Mouse (Mus musculus) adrenal gland, adult 2 months (tissue): ENCODE results near the gene Fus. TPM values are rescaled to one million over a fixed set of nuclear protein-coding genes. Genes with fewer than 3 reads are reported as not detected.

Source experiments
- DNase-seq: peaks from one replicate; pipeline ENCODE4 v3.0.0; 2021
- polyA plus RNA-seq: library from polyadenylated mRNA; depleted of rRNA; stranded (reverse); fragments of >200 nt; gene quantifications from 2 replicates; pipeline ENCODE4 v1.2.3, GENCODE M21; 2012
- total RNA-seq, 2 experiments: library from RNA; stranded (reverse); gene quantifications; 2 replicates each; pipeline ENCODE4 v1.2.3; 2021

The Fus gene
- total and polyA plus RNA-seq, 3 experiments: 139 to 229 (median 176) TPM

GRCm38 (mm10) chr7:127944614-127945013 is 22.6 kb upstream of the Fus start:
- DNase-seq: peak; percentile 49

DNA sequence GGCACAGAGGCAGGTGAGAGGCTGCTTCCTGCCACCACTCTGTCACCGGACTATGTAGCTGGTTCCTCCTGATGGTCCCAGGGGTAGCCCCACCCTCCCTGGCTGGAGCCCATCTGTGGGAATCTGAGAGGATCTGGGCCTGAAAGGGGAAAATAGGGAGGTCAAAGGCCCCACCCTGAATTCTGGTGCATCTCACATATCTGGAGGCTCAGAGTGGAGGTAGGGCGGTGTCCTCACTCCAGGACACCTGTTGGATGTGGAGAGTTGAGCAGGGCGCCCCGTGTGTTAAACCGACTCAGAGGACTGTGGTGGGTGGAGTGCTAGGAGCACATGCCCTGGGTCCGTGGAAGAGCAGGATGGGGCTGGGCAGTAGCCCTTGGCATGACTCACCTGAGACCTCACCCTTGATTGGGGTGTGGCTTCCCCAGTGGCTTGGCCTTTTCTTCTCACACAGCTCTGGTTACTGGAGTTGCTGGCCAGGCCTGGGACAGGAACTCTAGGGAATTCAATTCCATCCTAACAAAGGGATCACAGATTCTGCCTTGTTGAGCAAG is 20.7 kb upstream of the Fus start, which contains the start of gene Prss36:
Gene Prss36 (minus strand): TSS at position 256 of the 554 bp plus-strand sequence.
- no peak for DNase-seq

DNA sequence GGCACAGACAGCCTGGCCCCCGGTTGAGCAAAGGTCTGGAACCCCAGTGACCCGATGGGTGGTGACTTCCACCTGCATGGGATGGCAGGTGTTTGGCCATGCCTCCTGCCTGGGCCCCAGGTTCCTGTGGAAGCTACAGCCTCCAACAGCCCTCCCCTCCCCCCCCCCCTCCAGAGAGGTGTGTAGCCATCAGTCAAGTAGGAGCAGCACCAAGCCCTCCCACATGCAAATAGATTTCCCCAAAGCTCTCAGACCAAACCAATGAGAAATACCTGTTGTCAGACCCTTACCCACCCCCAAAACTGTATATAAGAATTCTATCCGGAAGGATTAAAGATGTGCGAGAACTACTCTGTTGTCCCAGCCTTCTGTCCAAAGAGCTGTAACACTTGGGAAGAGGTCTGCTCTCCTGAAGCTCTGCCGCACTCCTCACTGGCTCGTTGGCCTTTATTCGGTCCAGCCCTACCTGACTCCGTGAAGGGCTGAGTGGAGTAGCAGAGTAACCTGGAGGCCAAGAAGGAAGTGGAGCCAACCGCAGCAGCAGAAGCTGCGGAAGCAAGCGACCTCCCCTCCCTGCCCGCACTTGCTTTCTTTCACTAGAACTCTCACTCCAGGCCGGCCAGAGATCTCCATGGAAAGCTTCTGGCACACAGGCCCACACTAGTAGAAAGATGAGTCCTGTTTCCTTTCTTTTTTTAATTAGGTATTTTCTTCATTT is 14.2 kb upstream of the Fus start:
- no peak for DNase-seq

- no peak for DNase-seq
Measured at GRCm38 (mm10) chr7:127959364-127959763, 7.9 kb upstream of the Fus start.

DNA sequence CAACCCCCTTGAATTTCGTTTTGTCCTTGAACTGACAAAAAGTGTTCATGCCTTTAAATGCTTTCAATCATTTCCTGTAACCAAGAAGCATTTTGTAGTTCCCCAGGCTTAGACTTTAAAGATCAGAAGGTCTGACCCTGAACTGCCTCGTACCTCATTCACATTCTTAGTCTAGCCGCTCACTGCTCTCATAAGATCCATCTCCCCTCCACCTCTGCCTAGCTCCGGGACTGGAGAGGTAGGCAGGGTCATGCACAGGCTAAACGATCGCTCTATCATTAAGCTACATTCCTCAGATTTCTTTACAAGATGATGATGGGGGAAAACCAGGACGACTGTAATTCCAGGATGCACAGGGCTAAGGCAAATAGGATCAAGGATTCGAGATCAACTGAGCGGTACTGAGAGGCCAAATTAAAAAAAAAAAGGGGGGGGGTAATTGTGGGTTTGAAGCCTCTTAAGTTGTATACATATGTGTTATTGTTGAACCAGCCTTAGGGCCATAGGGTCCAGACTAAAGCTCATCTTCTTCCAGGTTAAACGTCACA is 812 bp upstream of the Fus start:
- DNase-seq: peak; percentile 38

DNA sequence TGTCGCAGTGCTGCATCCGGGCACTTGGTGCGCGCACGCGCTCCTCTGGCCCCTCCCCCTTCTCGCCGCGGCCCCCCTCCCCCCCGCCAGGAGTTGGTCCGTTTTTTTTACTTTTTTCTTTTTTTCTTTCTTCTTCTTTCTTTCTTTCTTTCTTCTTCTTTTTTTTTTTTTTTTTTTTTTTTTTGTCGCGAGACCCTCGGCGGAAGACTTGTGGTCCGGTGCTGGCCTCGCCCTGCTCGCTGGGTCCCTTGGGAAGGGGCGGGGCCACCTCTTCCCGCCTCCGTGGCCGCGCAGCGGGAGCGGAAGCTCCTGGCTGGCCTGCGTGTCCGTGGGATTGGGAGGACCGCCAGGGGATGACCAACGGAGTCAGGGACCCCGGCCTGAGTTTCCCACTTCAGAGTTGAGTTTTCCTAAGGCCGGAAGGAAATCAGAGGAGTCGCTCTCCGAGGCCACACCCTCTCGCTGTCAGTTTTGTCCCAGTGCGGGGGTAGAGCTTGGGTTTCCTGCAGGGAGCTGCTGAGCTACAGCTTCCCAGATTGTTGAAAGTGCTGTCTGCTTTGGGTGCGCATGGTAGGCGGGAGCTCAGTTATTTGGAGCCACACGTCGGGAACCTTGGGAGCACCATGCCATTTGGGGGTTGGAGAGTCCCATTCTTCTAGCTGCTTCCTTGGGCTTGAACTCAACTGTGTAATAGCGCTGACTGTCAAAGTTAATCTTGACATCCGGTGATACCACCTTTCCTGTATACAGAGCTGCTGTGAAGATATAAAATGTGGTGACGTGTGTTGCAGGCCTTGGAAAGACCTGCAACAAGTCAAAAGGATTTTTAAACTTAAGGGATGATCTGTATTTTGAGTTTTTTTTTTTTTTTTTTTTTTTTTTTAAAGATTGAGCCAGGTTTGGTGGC is 918 bp downstream of the Fus start:
- DNase-seq: peak; percentile 86

DNA sequence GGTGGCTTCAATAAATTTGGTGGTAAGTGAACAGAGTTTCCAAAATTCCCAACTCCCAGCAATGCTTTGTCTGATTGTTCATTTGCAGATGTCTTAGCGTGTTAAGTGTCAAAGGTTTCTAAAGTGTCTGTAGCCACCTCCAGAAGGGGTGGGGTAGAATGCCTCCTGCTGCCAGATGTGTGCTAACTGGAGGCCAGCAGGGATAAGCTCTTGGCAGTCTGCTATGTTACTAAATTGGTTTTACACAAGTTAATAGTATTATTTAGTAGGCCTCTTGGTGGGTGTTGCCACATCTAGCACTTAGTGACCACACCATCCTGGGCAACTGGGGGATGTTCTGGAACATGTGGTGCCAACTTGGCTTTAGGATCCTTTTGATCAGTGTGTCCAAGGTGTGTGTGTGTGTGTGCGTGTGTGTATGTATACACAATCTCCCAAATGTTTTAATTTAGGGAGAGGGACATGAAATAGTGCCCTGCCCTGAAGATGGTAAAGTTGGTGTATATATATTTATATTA is 7.2 kb downstream of the Fus start:
- DNase-seq: no peak

- DNase-seq: no peak
Measured at GRCm38 (mm10) chr7:127978856-127979255, 11.6 kb downstream of the Fus start.

DNA sequence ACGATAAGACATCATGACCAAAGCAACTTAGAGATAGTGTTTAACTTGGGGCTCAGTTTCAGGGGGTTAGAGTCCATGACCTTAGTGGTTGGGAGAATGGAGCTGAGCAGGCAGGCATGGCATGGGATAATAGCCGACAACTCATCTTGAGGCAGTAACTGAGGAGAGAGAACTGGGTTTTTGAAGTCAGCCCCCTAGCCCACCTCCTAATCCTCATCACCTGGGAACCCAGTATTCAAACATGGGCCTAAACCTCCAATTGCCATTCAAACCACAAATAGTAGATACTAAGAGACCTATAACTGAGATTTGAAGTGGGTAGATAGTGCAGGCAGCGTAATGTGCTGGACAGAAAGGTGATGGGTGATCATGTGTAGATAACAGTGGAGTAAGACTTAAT is 13.3 kb downstream of the Fus start:
- DNase-seq: no peak

DNA sequence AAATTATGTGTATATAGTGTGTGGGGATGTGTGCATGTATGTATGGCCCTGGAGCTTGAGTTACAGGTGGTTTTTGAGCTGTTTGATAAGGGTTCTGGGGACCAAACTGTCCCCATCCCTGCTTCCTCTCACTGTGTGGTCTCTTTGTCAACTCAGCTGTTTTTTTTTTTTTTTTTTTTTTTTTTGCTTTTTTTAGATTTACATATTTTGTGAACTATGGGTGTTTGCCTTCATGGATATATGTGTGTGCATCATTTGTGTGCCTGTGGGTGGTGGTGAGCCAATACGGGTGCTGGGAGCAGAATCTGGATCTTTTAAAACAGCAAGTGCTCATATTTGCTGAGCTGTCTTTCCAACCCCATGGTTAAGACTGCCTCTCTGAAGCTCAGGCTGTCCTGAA is 21.6 kb downstream of the Fus start:
- DNase-seq: no peak

GRCm38 (mm10) chr7:127991643-127992487 is 24.6 kb downstream of the Fus start:
- peak; percentile 66 for DNase-seq

DNA sequence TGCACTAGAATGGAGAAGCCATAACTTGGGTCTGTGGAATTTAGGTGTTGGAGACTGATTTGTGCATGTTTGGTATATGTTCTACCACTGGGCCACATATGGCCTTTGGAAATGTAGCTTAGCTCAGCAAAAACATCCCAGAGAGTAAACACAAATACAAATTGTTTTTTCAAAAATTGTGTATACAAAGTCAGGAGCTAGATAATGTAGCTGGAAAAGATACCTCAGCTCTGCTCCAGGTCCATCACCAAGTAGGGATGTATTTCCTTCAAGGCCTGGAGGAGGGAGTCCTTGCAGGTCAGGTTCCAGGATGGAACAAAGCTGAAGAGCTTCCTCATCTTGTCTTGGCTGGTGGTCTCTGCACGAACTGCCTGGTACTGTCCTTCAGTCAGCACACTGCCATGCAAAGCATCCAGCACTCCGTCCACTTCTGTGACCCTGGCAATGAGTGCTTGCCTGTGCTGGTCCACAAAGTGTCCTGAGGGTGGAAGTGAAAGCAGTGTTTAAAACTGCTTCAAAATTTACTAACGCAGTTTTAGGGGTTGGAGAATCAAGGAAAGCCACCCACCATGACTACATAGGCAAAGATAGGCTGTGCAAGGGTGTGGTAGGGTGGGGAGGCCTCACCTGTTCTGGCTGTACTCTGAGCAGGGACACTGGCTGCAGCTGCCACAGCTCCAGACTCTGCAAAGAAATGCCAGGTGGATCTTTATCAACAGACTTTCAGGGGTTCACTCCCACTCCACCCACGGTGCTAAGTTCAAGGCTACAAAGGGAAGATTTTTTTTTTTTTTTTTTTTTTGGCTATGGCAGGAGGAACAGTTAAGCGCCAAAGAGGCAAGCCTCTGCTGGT is 25.5 kb downstream of the Fus start:
- no peak for DNase-seq

DNA sequence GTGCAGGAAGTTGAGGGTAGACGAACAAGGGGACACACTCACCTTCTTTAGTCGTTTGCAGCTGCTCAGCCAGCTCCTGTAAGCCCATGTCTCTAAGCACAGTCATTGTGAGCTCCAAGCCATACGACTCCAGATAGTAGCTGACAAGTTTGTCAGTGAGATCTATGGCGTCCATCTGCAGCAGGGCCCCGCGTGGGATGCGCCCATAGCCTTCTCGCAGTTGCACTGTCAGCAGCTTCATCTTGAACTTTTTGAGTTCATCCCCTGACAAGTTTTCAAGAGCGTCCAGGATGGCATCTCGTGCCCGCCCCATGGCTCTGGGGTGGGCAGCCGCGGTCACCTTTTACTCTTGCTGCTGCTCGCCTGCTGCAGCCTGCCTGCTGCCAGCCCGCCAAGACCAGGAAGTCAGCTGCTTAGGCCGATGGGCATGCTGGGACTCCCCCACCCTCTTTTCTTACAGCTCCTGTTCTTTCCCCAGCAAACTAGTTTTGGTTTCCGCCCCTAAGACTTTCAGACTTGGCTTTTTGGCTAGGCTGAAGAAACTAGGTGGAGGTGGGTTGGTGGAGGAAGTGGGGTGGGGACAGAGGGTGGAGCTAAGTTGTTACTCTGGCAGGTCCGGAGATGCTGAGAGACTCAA is 26.2 kb downstream of the Fus start, which contains the start of gene Pycard:
Gene Pycard (minus strand): TSS at position 527 of the 637 bp plus-strand sequence.
- peak; percentile 52 for DNase-seq

- DNase-seq: no peak
Measured at GRCm38 (mm10) chr7:127999436-127999835, 32.2 kb downstream of the Fus start.

- peak; percentile 32 for DNase-seq
Measured at GRCm38 (mm10) chr7:128000068-128000950, 33.1 kb downstream of the Fus start.

GRCm38 (mm10) chr7:128003098-128003497 is 35.8 kb downstream of the Fus start:
- DNase-seq: no peak

DNA sequence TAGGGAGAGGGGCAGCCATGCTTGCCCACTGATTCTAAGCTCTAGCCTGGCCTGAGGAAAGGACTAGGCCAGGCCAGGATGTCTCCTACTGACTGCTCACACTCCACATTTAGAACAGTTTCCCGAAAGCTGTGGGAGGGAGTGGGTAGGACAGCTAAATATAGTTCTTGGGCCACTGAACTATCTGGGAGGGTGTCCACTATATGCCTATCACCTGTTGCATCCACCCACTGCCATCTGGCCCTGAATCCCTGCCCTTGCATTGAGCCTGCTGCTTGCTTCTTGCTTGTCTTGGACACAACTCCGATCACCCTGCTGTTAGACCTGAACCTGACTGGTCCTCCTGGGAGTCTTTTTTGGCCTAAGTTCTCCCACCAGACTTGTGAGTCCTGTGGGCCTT is 36.4 kb downstream of the Fus start, which contains the start of gene Trim72:
Gene Trim72 (plus strand): TSS at position 262 of the 400 bp plus-strand sequence.
- no peak for DNase-seq

- DNase-seq: no peak
Measured at GRCm38 (mm10) chr7:128004150-128004486, 36.9 kb downstream of the Fus start.
